Mouse (Mus musculus): ENCODE measurements around the gene Nyx. TPM values are rescaled to one million over a fixed set of nuclear protein-coding genes. Genes with fewer than 3 reads are reported as not detected.

The Nyx gene
- polyA plus RNA-seq, 1 experiment from 2014 or later, result 0.04 TPM

DNA sequence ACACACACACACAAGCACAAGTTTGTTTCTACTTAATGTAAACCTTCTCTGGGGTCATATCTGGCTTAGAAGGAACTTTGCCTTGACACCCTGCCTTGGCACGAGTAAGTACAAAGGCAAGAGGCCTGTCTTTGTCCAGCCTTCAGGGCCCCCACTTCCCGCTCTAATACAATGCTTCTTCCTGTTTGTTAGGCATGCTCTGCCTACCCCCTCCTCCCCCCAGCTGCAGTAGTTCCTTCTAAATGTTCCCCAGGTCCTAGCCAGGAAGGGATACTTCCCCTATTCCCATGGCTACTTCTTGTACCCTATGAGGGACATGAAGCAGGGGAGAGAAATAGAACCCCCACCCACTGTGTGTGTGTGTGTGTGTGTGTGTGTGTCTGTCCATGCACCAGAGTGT is 40.5 kb downstream of the Nyx start:
- Histone ChIP-seq H3K27ac (ENCODE audit: low read depth, low read length) (no peak overlapping the region), H3K4me1 (ENCODE audit: control insufficient read depth, insufficient read depth, low read length) (no peaks in the 10 kb centered on the region), H3K27me3 (ENCODE audit: control insufficient read depth, insufficient read depth, low read length) (no peaks in the 10 kb centered on the region), H3K4me2 (no peak overlapping the region), H3K36me3 (ENCODE audit: control insufficient read depth, insufficient read depth, low read length) (no peaks in the 10 kb centered on the region), H3K9ac (ENCODE audit: low read length) (no peak overlapping the region), H3K9me3 (ENCODE audit: control insufficient read depth, low read length) (no peaks in the 10 kb centered on the region), H3K4me3 (ENCODE audit: low read depth, low read length) (no peak overlapping the region)
- 60% methylated on average over 2 of the region's 2 CpGs for WGBS
- no peak for ATAC-seq (ENCODE audit: low FRiP score)
- DNase-seq (ENCODE audit: low spot score, missing footprints), result no peak

DNA sequence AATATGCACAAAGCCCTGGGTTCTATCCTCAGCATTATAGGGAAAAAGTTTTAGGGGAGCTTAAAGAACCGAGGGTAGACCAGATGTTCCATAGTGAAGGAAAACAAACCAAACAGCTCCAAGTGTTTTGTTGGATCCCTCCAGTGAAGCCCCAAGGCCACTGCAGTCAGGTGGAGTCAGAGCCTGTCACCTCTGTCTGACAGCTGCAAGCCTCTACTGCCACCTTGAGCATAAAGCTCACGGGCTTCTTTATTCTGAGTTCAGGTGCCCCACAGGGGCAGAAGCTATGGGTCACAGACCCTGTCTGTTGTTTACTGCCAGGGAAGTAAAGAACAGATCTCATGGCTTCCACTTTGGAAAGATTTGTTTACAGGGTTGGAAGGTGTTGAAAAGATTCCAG is 47.2 kb downstream of the Nyx start:
- Histone ChIP-seq H3K9me3 (ENCODE audit: control insufficient read depth, low read length) (no peaks in the 10 kb centered on the region), H3K4me1 (ENCODE audit: control insufficient read depth, insufficient read depth, low read length) (no peaks in the 10 kb centered on the region), H3K27me3 (ENCODE audit: control insufficient read depth, insufficient read depth, low read length) (no peaks in the 10 kb centered on the region; the same call in 1 of the 2 replicates), H3K4me3 (ENCODE audit: low read depth, low read length) (no peak overlapping the region), H3K36me3 (ENCODE audit: control insufficient read depth, insufficient read depth, low read length) (no peaks in the 10 kb centered on the region), H3K4me2 (no peak overlapping the region), H3K9ac (ENCODE audit: low read length) (no peak overlapping the region), H3K27ac (ENCODE audit: low read depth, low read length) (no peak overlapping the region)
- no peak for DNase-seq (ENCODE audit: low spot score, missing footprints)
- WGBS, result 55% methylated on average over 2 of the region's 2 CpGs
- no peak for ATAC-seq (ENCODE audit: low FRiP score)

DNA sequence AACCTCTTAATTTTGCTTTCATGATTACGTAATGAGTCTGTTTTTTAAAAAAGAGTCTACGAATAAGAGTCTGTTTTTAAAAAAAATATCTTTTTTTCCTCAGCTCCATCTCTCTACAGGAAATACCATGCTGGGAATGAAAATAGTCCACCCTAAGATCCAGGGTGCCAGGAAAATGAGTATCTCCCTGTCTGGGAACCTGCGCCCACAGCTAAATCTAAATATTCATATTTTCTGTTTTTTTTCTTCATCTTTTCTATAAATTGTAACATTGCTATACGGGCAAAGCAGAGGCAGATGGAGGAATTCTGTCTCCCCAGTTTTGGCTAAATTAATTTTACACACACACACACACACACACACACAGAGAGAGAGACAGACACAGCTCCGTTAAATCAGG is 48.0 kb downstream of the Nyx start:
- H3K9ac ChIP-seq (ENCODE audit: low read length), result no peak overlapping the region
- no peak for DNase-seq (ENCODE audit: low spot score, missing footprints)
- no peak overlapping the region for H3K4me3 ChIP-seq (ENCODE audit: low read depth, low read length)
- no peaks in the 10 kb centered on the region; the same call in 1 of the 2 replicates for H3K27me3 ChIP-seq (ENCODE audit: control insufficient read depth, insufficient read depth, low read length)
- no peak for ATAC-seq (ENCODE audit: low FRiP score)
- H3K4me1 ChIP-seq (ENCODE audit: control insufficient read depth, insufficient read depth, low read length), result no peaks in the 10 kb centered on the region
- no peak overlapping the region for H3K27ac ChIP-seq (ENCODE audit: low read depth, low read length)
- H3K36me3 ChIP-seq (ENCODE audit: control insufficient read depth, insufficient read depth, low read length), result no peaks in the 10 kb centered on the region
- H3K4me2 ChIP-seq, result no peak overlapping the region
- H3K9me3 ChIP-seq (ENCODE audit: control insufficient read depth, low read length), result no peaks in the 10 kb centered on the region
- 87% methylated on average over 5 of the region's 5 CpGs for WGBS

DNA sequence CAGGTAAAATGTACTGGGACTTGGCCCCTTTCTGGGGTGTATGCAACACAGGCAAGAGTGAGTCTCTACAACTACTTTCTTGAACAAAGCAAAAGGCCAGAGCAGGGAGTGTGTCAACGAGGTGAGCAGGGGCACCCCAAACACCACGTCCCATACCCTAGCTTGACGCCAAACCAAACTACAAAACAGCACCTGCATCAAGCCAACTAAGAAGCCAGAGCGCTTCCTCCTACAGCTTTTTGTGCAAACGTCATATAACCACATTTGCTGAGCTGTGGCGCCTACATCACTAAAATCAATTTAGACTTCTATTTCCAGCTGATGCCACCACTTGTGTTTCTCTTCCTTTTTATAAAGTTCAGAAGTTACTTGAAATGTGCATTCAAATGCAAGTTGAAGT is 50.5 kb downstream of the Nyx start:
- H3K27me3 ChIP-seq (ENCODE audit: control insufficient read depth, insufficient read depth, low read length), result no peaks in the 10 kb centered on the region; the same call in none of the 2 replicates
- no peaks in the 10 kb centered on the region for H3K36me3 ChIP-seq (ENCODE audit: control insufficient read depth, insufficient read depth, low read length)
- 88% methylated on average over 6 of the region's 6 CpGs for WGBS

DNA sequence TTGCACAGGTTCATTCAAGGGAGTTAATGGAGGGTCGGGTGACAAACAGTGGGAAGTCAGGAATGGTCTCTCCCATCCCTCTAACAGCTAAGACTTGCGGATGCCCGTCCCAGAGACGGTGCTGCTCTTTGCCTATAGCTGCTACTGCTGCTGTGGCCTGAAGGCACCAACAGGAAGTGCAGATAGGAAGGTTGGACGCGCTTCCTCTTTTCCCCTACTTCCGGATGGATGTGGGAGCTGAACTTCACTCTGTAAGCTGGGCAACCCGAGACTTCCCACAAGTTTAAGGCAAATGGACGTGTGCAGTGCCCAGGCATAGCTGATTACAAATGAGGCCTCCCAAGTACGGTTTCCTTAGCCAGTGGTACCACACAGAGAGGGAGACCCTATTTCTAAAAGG is 52.1 kb downstream of the Nyx start:
- 81% methylated on average over 10 of the region's 10 CpGs for WGBS
- DNase-seq (ENCODE audit: low spot score, missing footprints) (no peak), ATAC-seq (ENCODE audit: low FRiP score) (no peak)
- Histone ChIP-seq H3K27me3 (ENCODE audit: control insufficient read depth, insufficient read depth, low read length) (no peaks in the 10 kb centered on the region; the same call in none of the 2 replicates), H3K4me3 (ENCODE audit: low read depth, low read length) (no peak overlapping the region), H3K4me1 (ENCODE audit: control insufficient read depth, insufficient read depth, low read length) (no peaks in the 10 kb centered on the region), H3K9me3 (ENCODE audit: control insufficient read depth, low read length) (no peaks in the 10 kb centered on the region), H3K4me2 (no peak overlapping the region), H3K36me3 (ENCODE audit: control insufficient read depth, insufficient read depth, low read length) (no peaks in the 10 kb centered on the region), H3K9ac (ENCODE audit: low read length) (no peak overlapping the region), H3K27ac (ENCODE audit: low read depth, low read length) (no peak overlapping the region)

More for the DNA sequence above, 50.5 kb downstream of the Nyx start:
- Histone ChIP-seq H3K9me3 (ENCODE audit: control insufficient read depth, low read length) (no peaks in the 10 kb centered on the region), H3K27ac (ENCODE audit: low read depth, low read length) (no peak overlapping the region), H3K4me3 (ENCODE audit: low read depth, low read length) (no peak overlapping the region), H3K4me2 (no peak overlapping the region), H3K9ac (ENCODE audit: low read length) (no peak overlapping the region), H3K4me1 (ENCODE audit: control insufficient read depth, insufficient read depth, low read length) (no peaks in the 10 kb centered on the region)
- DNase-seq (ENCODE audit: low spot score, missing footprints) (no peak), ATAC-seq (ENCODE audit: low FRiP score) (no peak)

GRCm38 (mm10) chrX:13518781-13519407 is 53.0 kb downstream of the Nyx start:
- ATAC-seq (ENCODE audit: low FRiP score) (no peak), DNase-seq (ENCODE audit: low spot score, missing footprints) (no peak)
- Histone ChIP-seq H3K36me3 (ENCODE audit: control insufficient read depth, insufficient read depth, low read length) (no peaks in the 10 kb centered on the region), H3K4me3 (ENCODE audit: low read depth, low read length) (no peak overlapping the region), H3K27ac (ENCODE audit: low read depth, low read length) (no peak overlapping the region), H3K4me1 (ENCODE audit: control insufficient read depth, insufficient read depth, low read length) (no peaks in the 10 kb centered on the region), H3K27me3 (ENCODE audit: control insufficient read depth, insufficient read depth, low read length) (no peaks in the 10 kb centered on the region; the same call in none of the 2 replicates), H3K9me3 (ENCODE audit: control insufficient read depth, low read length) (no peaks in the 10 kb centered on the region), H3K9ac (ENCODE audit: low read length) (no peak overlapping the region), H3K4me2 (no peak overlapping the region)
- 79% methylated on average over 4 of the region's 4 CpGs for WGBS

DNA sequence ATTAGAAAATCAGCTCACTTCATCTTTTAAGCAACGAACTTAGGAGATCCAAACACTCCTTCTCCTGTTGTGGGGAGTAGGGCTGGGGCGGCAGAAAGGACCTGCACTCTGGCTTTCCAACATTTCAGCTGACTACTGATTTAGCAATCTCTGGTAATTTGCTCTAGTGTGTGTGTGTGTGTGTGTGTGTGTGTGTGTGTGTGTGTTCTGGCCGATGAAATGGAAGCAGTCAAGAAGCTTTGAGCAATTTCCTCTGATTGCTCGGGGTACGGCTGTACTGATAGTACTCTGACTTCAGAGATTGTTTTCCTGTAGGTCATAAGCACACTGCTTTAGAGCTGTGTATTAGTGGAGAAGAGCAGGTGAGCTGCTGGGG is 53.5 kb downstream of the Nyx start:
- DNase-seq (ENCODE audit: low spot score, missing footprints), result no peak
- Histone ChIP-seq H3K36me3 (ENCODE audit: control insufficient read depth, insufficient read depth, low read length) (no peaks in the 10 kb centered on the region; the same call in 1 of the 2 replicates), H3K27me3 (ENCODE audit: control insufficient read depth, insufficient read depth, low read length) (no peaks in the 10 kb centered on the region; the same call in none of the 2 replicates), H3K9me3 (ENCODE audit: control insufficient read depth, low read length) (no peaks in the 10 kb centered on the region), H3K4me3 (ENCODE audit: low read depth, low read length) (no peak overlapping the region), H3K27ac (ENCODE audit: low read depth, low read length) (no peak overlapping the region), H3K9ac (ENCODE audit: low read length) (no peak overlapping the region), H3K4me1 (ENCODE audit: control insufficient read depth, insufficient read depth, low read length) (no peaks in the 10 kb centered on the region), H3K4me2 (no peak overlapping the region)
- WGBS, result 93% methylated on average over 5 of the region's 5 CpGs
- no peak for ATAC-seq (ENCODE audit: low FRiP score)

DNA sequence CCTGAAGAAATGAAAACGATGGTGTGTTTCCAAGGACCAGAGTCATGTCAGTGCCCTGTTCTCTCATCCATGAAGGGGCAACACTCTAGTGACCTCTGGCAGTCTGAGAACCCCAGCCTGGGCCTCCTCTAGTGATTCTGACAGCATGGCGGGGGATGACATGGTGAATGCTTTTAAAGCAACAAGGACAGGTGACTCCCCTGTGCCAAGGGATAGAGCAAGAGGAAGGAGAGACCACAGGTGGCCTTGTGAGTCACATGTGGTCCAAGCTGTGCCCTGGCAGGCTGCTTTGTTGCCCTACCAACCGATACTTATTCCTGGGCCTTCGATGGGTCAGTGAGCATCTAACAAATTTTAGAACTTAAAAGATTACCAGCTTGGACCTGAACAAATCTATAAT is 54.7 kb downstream of the Nyx start:
- Histone ChIP-seq H3K27ac (ENCODE audit: low read depth, low read length) (no peak overlapping the region), H3K9me3 (ENCODE audit: control insufficient read depth, low read length) (no peaks in the 10 kb centered on the region), H3K9ac (ENCODE audit: low read length) (no peak overlapping the region), H3K27me3 (ENCODE audit: control insufficient read depth, insufficient read depth, low read length) (no peaks in the 10 kb centered on the region; the same call in none of the 2 replicates), H3K4me3 (ENCODE audit: low read depth, low read length) (no peak overlapping the region), H3K36me3 (ENCODE audit: control insufficient read depth, insufficient read depth, low read length) (no peaks in the 10 kb centered on the region; the same call in 1 of the 2 replicates), H3K4me2 (no peak overlapping the region), H3K4me1 (ENCODE audit: control insufficient read depth, insufficient read depth, low read length) (no peaks in the 10 kb centered on the region)
- DNase-seq (ENCODE audit: low spot score, missing footprints), result no peak
- ATAC-seq (ENCODE audit: low FRiP score), result no peak
- WGBS, result 85% methylated on average over 4 of the region's 4 CpGs

GRCm38 (mm10) chrX:13521288-13521687 is 55.4 kb downstream of the Nyx start:
- ATAC-seq (ENCODE audit: low FRiP score) (no peak), DNase-seq (ENCODE audit: low spot score, missing footprints) (no peak)
- Histone ChIP-seq H3K4me2 (no peak overlapping the region), H3K27me3 (ENCODE audit: control insufficient read depth, insufficient read depth, low read length) (no peaks in the 10 kb centered on the region; the same call in none of the 2 replicates), H3K36me3 (ENCODE audit: control insufficient read depth, insufficient read depth, low read length) (no peaks in the 10 kb centered on the region; the same call in 1 of the 2 replicates), H3K4me1 (ENCODE audit: control insufficient read depth, insufficient read depth, low read length) (no peaks in the 10 kb centered on the region), H3K4me3 (ENCODE audit: low read depth, low read length) (no peak overlapping the region), H3K9me3 (ENCODE audit: control insufficient read depth, low read length) (no peaks in the 10 kb centered on the region), H3K9ac (ENCODE audit: low read length) (no peak overlapping the region), H3K27ac (ENCODE audit: low read depth, low read length) (no peak overlapping the region)
- WGBS, result 93% methylated on average over 8 of the region's 8 CpGs
